Mouse (Mus musculus) induced T-regulatory cell, adult 2 months (primary cell): ENCODE data around the gene Trpc4ap.

Source experiments
- DNase-seq: peaks from one replicate; pipeline ENCODE4 v3.0.0-alpha.2; 2012; ENCODE audit warnings: low read depth

The Trpc4ap gene

DNA sequence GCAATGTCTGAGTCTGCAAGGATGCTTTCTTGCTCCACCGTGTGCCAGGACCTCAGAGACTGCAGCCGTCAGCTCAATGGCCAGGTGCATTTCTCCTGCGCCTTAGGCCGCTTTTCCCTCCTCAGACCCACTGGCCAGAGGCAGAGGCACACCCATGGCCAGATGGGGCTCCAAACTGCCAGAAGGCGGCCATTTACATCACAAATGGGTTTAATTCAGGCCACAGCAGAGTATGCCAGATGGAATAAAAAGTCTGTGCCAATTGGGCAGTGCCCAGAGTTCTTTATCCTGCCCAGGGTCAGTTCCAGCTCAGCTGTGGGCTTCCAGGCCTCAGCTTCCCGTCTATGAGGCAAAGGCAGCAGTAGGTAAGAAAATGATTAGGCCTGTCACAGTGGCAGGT, 51.5 kb downstream of the Trpc4ap start:
- DNase-seq: no peak

DNA sequence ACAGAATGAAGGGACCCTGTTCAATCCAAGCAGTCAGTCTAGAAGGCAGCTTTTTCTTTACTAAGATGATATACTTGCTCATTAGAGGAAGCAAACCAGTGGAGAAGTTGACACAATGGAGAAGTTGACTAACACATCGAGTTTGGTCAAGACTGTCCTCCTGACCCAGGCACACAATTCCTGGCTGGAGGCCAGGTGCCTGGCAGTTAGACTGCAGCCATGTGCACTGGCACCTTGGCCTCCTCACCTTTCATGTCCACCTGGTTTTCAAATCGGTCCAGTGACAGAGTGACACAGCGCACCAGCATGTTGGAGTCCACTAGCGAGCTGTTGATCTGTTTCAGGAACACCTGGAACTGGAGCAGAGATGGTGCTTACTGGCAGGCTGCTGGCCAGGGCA, 54.8 kb downstream of the Trpc4ap start:
- DNase-seq: no peak

DNA sequence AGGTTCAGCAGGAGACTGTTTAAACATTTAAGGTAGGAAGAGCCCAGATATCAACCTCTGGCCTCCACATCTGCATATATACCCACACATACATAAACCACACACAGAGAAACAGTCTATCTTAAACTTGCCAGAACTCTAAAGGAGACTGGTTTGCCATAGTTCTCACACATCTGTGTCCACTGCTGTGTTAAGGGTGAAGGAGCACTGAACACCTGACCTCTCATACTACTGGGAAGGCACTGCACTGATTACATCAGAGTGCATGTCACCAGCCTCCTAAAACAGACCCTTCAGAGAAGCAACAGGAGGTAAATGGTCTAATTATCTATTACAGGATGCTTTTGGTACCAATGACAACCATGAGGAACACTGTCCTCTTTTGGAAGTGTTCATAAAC, 55.3 kb downstream of the Trpc4ap start:
- no peak for DNase-seq

DNA sequence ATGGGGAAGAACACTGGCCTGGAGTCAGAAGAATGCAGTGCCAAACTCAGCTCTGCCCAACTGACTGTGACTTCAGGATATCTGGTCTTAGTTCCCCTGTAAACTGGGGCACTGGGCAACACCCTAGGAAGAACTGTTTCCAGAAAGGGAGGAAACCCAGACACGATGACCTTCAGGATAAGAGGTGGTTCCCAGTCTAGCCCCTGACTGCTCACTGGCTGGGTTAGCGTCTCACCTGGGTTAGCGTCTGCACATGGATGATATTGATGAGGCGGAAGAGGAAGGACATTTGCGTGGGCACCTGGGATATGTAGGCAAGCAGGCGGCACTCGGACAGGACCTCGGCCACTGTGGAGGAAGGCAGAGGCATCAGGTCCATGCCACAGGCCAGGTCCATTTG, 56.2 kb downstream of the Trpc4ap start:
- no peak for DNase-seq

DNA sequence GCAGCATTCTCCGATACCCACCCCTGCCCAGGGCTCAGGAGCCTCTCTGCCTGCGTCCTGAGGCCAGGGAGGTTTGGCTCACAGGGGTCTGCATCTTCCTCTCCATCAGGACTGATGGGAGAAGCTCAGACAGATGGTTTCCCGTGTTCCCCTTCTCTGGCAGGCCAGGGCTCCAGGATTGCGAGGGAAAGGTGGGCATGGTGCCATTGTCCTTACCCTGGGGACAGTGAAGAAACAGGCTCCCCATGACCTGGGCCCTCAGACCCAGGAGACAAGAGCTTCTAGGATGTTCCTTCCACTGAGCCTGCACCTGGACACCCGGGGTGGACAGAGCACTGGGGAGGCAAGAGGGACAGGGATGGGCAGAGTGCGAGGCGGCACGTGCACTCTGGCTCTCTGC, 57.6 kb downstream of the Trpc4ap start:
- DNase-seq: no peak

DNA sequence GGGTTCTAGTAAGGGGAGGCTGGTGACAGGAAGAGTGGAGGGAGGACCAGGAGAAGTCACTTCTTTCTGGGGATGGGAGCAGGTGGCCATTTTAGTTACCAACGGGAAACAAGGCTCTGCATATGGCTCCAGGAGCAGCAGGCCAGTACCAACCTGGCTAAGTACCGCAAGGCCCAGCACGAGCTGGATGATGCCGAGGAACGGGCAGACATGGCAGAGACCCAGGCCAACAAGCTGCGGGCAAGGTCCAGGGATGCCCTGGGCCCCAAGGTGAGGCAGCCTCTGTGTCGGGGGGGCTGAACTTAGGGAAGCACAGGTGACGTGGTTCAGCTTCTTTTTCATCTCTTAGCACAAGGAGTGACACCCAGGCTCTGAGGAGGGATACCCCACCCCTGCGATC, 58.5 kb downstream of the Trpc4ap start:
- DNase-seq: no peak

DNA sequence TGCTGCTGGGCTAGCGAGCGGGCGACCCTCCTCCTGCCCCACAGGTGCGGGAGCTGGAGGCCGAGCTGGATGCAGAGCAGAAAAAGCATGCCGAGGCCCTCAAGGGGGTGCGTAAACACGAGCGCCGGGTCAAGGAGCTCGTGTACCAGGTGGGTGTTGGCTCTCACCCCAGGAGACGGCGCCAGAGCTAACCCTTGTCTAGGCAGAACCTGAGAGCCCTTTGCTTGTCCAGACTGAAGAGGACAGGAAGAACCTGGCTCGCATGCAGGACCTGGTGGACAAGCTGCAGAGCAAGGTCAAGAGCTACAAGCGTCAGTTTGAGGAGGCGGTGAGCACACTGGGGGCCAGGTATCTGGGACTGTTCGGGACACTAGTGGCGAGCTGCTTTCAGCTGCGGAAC, 59.1 kb downstream of the Trpc4ap start:
- no peak for DNase-seq

DNA sequence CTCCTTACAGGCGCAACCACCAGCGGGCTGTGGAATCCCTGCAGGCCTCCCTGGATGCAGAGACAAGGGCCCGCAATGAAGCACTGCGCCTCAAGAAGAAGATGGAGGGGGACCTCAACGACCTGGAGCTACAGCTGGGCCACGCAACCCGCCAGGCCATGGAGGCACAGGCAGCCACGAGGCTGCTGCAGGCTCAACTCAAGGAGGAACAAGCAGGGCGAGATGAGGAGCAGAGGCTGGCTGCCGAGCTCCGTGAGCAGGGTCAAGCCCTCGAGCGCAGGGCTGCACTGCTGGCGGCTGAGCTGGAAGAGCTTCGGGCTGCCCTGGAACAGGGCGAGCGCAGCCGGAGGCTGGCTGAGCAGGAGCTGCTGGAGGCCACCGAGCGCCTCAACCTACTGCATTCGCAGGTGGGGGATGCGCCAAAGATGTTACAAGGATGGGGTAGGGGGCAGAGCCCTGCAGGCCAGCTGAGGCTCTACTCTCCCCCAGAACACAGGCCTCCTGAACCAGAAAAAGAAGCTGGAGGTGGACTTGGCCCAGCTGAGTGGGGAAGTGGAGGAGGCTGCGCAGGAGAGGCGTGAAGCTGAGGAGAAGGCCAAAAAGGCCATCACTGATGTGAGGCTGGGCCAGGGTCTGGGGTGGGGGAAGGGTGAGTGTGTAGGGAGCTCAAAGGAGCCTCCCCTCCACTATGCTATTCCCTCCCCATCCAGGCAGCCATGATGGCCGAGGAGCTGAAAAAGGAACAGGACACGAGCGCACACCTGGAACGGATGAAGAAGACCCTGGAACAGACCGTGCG, 59.8 kb downstream of the Trpc4ap start:
- no peak for DNase-seq

DNA sequence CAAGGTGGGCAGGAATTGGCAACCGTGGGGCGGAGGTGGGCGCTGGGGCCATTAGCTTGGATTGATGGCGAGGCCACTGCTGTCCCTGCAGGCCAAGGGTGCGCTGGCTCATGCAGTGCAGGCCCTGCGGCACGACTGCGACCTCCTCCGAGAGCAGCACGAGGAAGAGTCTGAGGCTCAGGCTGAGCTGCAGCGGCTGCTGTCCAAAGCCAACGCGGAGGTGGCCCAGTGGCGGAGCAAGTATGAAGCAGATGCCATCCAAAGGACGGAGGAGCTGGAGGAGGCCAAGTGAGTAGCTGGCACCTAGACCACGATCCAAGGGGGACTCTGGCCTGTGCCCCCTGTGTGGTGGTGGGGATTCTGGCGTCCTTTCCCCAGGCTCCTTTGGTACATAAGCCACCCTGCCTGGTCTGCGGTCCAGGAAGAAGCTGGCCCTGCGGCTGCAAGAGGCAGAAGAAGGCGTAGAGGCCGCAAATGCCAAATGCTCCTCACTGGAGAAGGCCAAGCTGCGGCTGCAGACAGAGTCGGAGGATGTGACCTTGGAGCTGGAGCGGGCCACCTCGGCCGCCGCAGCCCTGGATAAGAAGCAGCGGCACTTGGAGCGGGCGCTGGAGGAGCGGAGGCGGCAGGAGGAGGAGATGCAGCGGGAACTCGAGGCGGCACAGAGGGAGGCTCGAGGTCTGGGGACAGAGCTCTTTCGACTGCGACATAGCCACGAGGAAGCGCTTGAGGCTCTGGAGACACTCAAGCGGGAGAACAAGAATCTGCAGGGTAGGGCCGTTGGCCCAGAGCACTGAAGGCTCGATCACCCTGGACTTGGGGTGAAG, 61.4 kb downstream of the Trpc4ap start:
- no peak for DNase-seq

DNA sequence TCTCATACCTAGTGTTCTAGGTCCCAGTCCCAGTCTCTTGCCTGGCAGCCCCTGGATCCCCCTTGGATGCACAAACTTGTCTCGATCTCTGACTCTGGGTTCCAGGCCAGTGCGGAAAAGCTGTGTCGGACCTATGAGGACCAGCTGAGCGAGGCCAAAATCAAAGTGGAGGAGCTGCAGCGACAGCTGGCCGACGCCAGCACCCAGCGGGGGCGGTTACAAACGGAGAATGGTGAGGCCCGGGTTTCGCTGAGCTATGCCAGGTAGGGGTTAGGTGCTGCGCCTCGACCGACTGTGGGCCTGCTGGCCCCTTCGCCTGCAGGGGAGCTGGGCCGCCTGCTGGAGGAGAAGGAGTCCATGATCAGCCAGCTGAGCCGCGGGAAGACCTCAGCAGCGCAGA, 62.0 kb downstream of the Trpc4ap start:
- DNase-seq: no peak

DNA sequence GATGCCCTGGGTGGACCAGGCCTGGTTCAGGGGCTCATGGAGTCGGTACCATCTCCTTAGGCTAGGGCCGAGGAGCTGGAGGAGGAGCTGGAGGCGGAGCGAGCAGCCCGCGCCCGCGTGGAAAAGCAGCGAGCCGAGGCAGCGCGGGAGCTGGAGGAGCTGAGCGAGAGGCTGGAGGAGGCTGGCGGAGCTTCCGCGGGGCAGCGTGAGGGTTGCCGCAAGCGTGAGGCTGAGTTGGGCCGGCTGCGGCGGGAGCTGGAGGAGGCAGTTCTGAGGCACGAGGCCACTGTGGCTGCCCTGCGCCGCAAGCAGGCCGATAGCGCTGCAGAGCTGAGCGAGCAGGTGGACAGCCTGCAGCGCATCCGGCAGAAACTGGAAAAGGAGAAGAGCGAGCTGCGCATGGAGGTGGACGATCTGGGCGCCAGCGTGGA, 62.9 kb downstream of the Trpc4ap start:
- peak; percentile 30 for DNase-seq

DNA sequence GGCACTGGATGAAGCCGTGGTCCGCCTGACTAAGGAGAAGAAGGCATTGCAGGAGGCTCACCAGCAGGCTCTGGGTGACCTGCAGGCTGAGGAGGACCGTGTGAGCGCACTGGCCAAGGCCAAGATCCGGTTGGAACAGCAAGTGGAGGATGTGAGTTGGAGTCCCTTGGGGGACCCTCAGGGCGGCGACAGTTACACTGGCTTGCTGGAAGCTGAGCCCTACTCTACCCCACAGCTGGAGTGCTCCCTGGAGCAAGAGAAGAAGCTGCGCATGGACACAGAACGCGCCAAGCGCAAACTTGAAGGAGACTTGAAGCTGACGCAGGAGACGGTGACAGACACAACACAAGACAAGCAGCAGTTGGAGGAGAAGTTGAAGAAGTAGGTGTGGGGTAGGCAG, 63.7 kb downstream of the Trpc4ap start:
- no peak for DNase-seq

DNA sequence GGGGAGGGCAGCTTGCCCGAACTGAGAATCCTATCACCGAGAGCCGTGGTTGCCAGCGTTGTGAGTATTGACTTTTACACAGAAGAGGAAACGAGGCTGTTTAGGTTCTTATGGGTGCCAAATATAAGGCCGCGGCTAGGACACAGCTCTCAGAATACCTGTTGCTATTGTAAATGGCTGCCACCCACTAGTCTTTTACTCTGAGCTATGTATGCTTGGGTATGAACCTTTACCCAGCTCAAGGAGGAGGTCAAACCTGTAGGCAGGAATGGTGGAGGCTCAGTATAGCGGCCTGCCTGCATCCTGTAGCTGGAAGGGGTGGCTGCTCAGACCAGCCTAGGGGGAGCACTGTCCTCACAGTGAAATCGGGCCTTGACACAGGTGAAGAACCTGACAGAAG, 64.1 kb downstream of the Trpc4ap start:
- no peak for DNase-seq

DNA sequence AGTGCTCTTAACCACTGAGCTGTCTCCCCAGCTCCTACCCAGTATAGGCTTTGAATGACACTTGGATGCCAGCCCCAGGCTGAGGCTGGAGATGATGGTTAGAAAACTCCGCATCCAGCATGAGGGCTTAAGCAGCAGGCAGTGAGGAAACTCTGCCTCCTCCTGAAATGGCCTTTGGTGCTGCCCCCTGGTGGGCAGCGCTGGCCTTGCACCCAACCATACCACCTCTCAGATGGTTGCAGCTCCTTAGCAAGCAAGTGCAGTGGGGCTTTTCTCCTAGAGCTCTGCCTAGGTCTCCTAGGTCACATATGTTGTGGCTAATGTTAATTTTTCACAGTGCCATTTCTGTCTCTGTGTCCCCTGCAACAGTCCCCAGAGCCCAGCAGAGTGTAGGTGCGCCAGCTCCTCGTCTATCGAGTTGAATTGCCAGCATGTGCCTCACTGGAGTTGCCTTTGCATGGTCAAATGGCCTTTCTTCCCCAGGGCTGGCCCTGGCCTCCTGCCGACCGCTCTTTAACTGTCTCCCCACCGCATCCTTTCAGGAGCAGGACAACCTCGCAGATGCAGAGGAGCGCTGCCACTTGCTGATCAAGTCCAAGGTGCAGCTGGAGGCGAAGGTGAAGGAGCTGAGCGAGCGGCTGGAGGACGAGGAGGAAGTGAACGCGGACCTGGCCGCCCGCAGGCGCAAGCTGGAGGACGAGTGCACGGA, 65.0 kb downstream of the Trpc4ap start:
- DNase-seq: peak; percentile 83

DNA sequence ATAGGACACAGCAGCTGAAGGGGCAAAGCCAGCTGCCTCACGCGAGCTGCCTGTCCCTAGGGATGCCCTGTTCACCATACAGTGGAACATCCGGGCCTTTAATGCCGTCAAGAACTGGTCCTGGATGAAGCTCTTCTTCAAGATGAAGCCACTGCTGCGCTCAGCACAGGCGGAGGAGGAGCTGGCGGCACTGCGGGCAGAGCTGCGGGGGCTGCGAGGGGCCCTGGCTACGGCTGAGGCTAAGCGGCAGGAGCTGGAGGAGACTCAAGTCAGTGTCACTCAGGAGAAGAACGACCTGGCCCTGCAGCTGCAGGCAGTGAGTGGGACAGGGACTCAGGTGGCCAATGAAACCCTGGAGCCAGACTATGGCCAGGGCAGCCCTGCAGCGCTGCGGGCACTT, 65.9 kb downstream of the Trpc4ap start:
- DNase-seq: no peak

DNA sequence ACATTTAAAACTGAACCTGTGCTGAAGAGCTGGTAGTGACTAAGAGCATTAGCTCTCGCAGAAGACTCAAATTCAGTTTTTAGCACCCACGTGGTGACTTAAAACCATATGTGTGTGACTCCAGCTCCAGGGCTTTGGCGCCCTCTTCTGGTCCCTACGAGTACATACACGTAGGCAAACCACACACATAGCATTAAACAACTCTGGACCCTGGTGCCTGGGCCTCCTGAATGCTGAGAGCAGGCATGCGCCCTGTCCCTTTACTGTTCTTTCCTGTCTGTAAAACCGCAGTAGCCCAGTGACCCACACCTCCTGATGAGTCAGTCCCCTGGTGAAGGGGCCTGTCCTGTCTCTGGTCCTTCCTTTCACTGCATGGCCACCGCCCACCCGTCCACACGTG, 67.5 kb downstream of the Trpc4ap start:
- peak; percentile 86 for DNase-seq

DNA sequence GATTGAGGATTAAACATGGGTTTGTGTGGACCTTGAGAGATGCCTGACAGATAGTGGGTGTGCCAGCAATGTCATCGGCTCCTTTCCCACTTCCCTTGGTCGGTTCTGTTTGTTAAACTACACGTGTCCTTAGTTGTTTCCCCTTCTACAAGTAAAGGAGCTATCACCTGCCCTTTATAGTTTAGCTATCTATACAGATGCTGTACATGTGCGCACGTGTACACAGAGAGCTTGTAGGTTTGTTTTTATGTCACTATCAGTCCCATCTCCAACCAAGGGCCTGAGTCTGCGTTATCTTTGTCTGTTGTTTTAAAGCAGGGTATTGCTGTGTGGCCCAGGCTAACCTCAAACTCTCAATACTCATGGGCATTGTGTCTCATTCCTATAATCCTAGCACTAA, 68.2 kb downstream of the Trpc4ap start:
- no peak for DNase-seq

DNA sequence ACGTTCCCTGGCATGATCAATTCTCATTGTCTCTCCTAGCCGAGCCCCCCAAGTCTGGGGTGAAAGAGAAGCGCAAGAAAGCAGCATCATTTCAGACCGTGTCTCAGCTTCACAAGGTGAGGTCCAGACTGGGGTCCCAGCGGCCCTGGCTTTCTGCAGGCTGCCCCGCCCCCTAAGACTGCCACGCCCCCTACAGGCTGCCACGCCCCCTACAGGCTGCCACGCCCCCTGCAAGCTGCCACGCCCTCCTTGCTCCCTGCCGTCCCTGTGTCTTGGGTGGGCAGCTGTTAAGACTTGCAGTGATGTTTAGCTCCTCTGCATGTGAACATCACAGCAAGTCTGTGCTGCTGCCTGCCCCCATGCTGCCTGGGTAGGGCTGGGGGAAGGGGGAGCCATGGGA, 69.6 kb downstream of the Trpc4ap start:
- no peak for DNase-seq

DNA sequence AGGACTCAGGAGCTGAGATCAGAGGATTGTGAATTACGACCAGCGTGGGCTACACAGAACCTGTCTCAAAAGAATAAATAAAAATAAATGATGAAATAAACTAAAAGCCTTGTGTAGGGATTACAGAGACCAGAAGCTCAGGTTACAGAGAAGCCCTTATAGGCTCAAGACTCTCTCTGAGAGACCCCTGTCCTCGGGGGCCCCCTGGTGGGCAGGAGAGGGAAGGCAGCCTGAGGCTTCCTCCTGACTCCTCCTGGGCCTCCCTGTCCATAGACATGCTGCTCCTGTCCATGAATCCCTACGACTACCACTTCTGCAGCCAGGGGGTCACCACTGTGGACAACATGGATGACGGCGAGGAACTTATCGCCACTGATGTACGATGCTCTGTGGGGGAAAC, 72.4 kb downstream of the Trpc4ap start:
- DNase-seq: peak; percentile 85

DNA sequence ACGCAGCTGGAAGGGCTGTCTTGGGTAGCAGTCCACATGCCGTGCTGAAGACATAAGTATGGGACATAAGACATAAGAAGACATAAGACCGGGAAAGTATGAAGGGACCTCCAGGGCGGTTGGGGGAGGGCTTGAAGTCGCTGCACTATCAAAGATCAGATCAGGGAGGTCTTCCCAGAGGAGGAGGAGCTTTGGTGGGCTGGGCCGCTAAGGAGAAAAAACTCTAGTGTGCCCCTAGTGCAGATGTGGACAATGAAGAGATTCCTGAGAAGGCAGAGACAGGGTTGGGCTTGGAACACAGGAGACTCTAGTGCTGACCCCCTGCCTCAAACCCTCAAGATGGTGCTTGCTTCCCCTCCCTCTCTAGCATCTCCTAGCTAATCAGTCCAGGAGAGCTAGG, 75.2 kb downstream of the Trpc4ap start:
- DNase-seq: no peak

DNA sequence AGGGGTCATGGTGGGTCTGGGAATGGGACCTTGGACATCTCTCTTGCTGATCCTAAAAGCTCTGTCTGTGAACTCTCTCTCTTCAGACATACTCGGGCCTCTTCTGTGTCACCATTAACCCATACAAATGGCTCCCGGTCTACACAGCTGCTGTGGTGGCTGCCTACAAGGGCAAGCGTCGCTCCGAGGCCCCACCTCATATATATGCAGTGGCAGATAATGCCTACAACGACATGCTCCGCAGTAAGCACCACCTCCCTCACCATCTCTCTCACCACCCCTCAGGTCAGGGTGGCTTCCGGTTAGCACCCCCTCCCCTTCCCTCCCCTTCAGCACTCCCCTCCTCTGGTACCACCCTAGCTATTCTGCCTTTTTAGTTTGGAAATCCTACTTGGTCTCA, 78.2 kb downstream of the Trpc4ap start:
- no peak for DNase-seq

DNA sequence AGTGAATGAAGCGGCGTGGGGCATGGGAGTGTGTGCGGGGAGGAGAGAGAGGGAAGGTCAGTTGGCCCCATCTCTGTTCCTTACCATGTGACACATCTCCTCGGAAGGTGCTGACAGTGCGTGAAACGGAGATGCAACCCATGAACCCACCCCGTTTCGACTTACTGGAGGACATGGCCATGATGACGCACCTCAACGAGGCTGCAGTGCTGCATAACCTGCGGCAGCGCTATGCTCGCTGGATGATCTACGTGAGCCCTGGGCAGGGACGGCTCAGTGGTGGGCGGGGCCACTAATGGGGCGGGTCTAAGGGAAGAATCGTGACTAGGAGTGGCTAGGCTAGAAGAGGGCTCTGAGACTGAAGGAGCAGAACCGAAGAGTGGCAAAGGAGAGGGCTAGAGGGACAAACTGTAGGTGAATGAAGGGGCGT, 78.8 kb downstream of the Trpc4ap start:
- peak; percentile 86 for DNase-seq
